Mouse (Mus musculus) ES-E14 (cell line): ENCODE data around the gene F9. TPM values are rescaled to one million over a fixed set of nuclear protein-coding genes. Genes with fewer than 3 reads are reported as not detected.

Experiments
- DNase-seq: peaks from one replicate; pipeline ENCODE4 v3.0.0-alpha.2; 2013; ENCODE audit warnings: low read depth, low spot score
- H3K27ac ChIP-seq: 2 replicates; pipeline ENCODE4 v1.5.1; 2012; ENCODE audit warnings: low read depth, mild to moderate bottlenecking, low read length, moderate library complexity, mixed read lengths; ENCODE audit not compliant: poor library complexity, insufficient read depth, severe bottlenecking
- H3K36me3 ChIP-seq: 2 replicates; pipeline ENCODE4 v1.6.1; 2012; ENCODE audit warnings: mild to moderate bottlenecking, low read length, moderate library complexity, mixed read lengths; ENCODE audit not compliant: control insufficient read depth, poor library complexity, insufficient read depth, severe bottlenecking
- H3K4me1 ChIP-seq, 2 experiments: fragments of 150-350 bp in 1 of 2; sonication (generic) in 1 of 2; 2 replicates each; pipeline ENCODE4 v1.6.1; 2012; ENCODE audit warnings: low read length in 2 of 2, mild to moderate bottlenecking in 1 of 2, mixed read lengths in 1 of 2; ENCODE audit not compliant: control insufficient read depth in 2 of 2, insufficient read depth in 2 of 2, poor library complexity in 1 of 2
- H3K4me3 ChIP-seq, 2 experiments: fragments of 150-350 bp in 1 of 2; sonication (generic) in 1 of 2; 2 replicates each; pipeline ENCODE4 v1.5.1; 2012; ENCODE audit warnings: low read length in 2 of 2, low read depth in 1 of 2, mild to moderate bottlenecking in 1 of 2, mixed read lengths in 1 of 2; ENCODE audit not compliant: insufficient read depth in 1 of 2, poor library complexity in 1 of 2, severe bottlenecking in 1 of 2
- H3K9ac ChIP-seq: 2 replicates; pipeline ENCODE4 v1.6.1; 2012; ENCODE audit warnings: low read depth, mild to moderate bottlenecking, low read length, mixed read lengths; ENCODE audit not compliant: poor library complexity, insufficient read depth, severe bottlenecking
- H3K9me3 ChIP-seq: fragments of 150-350 bp; sonication (generic); 2 replicates; pipeline ENCODE4 v1.6.1; 2012; ENCODE audit warnings: low read depth, mild to moderate bottlenecking, low read length; ENCODE audit not compliant: control insufficient read depth, insufficient read depth
- CHD2 ChIP-seq: IDR thresholded peaks from 2 replicates; pipeline ENCODE4 v1.6.1; 2014; ENCODE audit warnings: mild to moderate bottlenecking, low read depth, low read length, inconsistent platforms
- HCFC1 ChIP-seq: IDR thresholded peaks from 2 replicates; pipeline ENCODE4 v1.6.1; 2012; ENCODE audit warnings: low read length, inconsistent platforms, borderline replicate concordance; ENCODE audit not compliant: insufficient read depth
- MAFK ChIP-seq: IDR thresholded peaks from 2 replicates; pipeline ENCODE4 v1.6.1; 2014; ENCODE audit warnings: mild to moderate bottlenecking, low read depth, low read length, inconsistent platforms; ENCODE audit not compliant: insufficient read depth
- ZC3H11A ChIP-seq: IDR thresholded peaks from 2 replicates; pipeline ENCODE4 v1.6.1; 2012; ENCODE audit warnings: low read depth, mild to moderate bottlenecking, inconsistent platforms, low read length, borderline replicate concordance
- ZNF384 ChIP-seq: IDR thresholded peaks from 2 replicates; pipeline ENCODE4 v1.6.1; 2012; ENCODE audit warnings: low read depth, low read length, inconsistent platforms
- in situ Hi-C, 2 experiments: fragments of 600-800 bp; cut with MboI; formaldehyde crosslinking; loops; one replicate each; pipeline ENCODE4 v1.15.1; 2025; ENCODE audit warnings: low sequenced_read_pairs in 2 of 2, inconsistent platforms in 1 of 2; ENCODE audit not compliant: unreplicated experiment in 2 of 2
- total RNA-seq: library from RNA; depleted of rRNA; stranded (reverse); fragments of 300-350 nt; gene quantifications from 2 replicates; pipeline ENCODE4 v1.2.3, GENCODE M21; 2012

The F9 gene
- total RNA-seq, 1 experiment = not detected

- Histone ChIP-seq H3K9me3 (no peaks in the 10 kb centered on the region), H3K4me3 (no peak overlapping the region), H3K27ac (no peak overlapping the region), H3K4me1 (no peaks in the 10 kb centered on the region), H3K9ac (no peak overlapping the region), H3K36me3 (no peaks in the 10 kb centered on the region)
- TF ChIP-seq CHD2 = no peak
- TF ChIP-seq HCFC1 = no peak
- no peak for TF ChIP-seq MAFK
- no peak for TF ChIP-seq ZC3H11A
- no peak for TF ChIP-seq ZNF384
- DNase-seq = no peak
- in situ Hi-C loops = loop anchor here (25.0 kb wide), 1 partner anchor 448 kb away; no protein-coding TSS in a partner anchor
Measured at GRCm38 (mm10) chrX:60014588-60014987, 15.3 kb downstream of the F9 start.

GRCm38 (mm10) chrX:60021007-60021406 lies 21.7 kb downstream of the F9 start:
- no peak for DNase-seq
- Histone ChIP-seq H3K9me3 (no peaks in the 10 kb centered on the region), H3K4me1 (no peaks in the 10 kb centered on the region), H3K9ac (no peak overlapping the region), H3K4me3 (no peak overlapping the region), H3K27ac (no peak overlapping the region), H3K36me3 (no peaks in the 10 kb centered on the region)
- TF ChIP-seq CHD2 (no peak), ZC3H11A (no peak), HCFC1 (no peak), ZNF384 (no peak)
- in situ Hi-C loops = loop anchor here (25.0 kb wide), 1 partner anchor 441 kb away; no protein-coding TSS in a partner anchor

- in situ Hi-C loops = loop anchor here (25.0 kb wide), 1 partner anchor 441 kb away; no protein-coding TSS in a partner anchor
- no peak for DNase-seq
- TF ChIP-seq ZC3H11A = no peak
- no peak for TF ChIP-seq MAFK
- TF ChIP-seq ZNF384 = no peak
- no peak for TF ChIP-seq CHD2
- no peak for TF ChIP-seq HCFC1
- no peak overlapping the region for H3K27ac ChIP-seq
- no peaks in the 10 kb centered on the region for H3K9me3 ChIP-seq
- no peak overlapping the region for H3K4me3 ChIP-seq
- no peaks in the 10 kb centered on the region for H3K36me3 ChIP-seq
- no peak overlapping the region for H3K9ac ChIP-seq
- no peaks in the 10 kb centered on the region for H3K4me1 ChIP-seq
Measured at GRCm38 (mm10) chrX:60021595-60021994, 22.3 kb downstream of the F9 start.

GRCm38 (mm10) chrX:60026654-60027053 lies 27.4 kb downstream of the F9 start:
- Histone ChIP-seq H3K9me3 (no peaks in the 10 kb centered on the region), H3K36me3 (no peaks in the 10 kb centered on the region), H3K27ac (no peak overlapping the region), H3K4me1 (no peaks in the 10 kb centered on the region), H3K4me3 (no peak overlapping the region), H3K9ac (no peak overlapping the region)
- TF ChIP-seq ZC3H11A (no peak), ZNF384 (peak; percentile 74), CHD2 (no peak)
- peak; percentile 12 for DNase-seq
- in situ Hi-C loops = no loop called here

- no peak for TF ChIP-seq HCFC1
- H3K4me1 ChIP-seq = no peaks in the 10 kb centered on the region
- no peaks in the 10 kb centered on the region for H3K9me3 ChIP-seq
- H3K4me3 ChIP-seq = no peak overlapping the region
- H3K27ac ChIP-seq = no peak overlapping the region
- in situ Hi-C loops = no loop called here
- DNase-seq = no peak
- no peaks in the 10 kb centered on the region for H3K36me3 ChIP-seq
- H3K9ac ChIP-seq = no peak overlapping the region
Measured at GRCm38 (mm10) chrX:60054745-60055144, 55.5 kb downstream of the F9 start.
